Mouse (Mus musculus): ENCODE measurements around the gene Wipi2. TPM values are rescaled to one million over a fixed set of nuclear protein-coding genes. Genes with fewer than 3 reads are reported as not detected.

Wipi2 gene
- total and polyA plus RNA-seq, 2 experiments from 2014 or later = 42.3 to 69.7 TPM

DNA sequence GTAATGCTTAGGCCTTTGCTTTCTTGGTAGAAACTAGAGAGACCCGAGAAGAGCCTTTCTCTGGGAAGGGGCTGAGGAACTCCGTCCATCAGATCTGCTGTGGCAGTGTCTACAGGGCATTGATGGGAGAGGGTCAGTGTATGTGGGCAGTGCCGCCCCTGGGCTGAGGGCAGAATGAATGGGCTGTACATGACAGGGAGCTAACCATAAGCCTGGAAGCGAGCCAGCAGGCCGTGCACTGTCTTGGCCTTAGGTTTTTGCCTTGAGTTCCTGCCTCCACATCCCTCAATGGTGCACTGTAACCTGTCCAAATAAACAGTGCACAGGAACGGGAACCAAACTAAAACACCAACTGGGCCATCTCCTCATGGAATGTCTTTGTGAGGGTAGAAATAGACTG lies 30.8 kb upstream of the Wipi2 start:
- ATAC-seq (ENCODE audit: low FRiP score) (no peak), DNase-seq (ENCODE audit: low spot score) (no peak)

DNA sequence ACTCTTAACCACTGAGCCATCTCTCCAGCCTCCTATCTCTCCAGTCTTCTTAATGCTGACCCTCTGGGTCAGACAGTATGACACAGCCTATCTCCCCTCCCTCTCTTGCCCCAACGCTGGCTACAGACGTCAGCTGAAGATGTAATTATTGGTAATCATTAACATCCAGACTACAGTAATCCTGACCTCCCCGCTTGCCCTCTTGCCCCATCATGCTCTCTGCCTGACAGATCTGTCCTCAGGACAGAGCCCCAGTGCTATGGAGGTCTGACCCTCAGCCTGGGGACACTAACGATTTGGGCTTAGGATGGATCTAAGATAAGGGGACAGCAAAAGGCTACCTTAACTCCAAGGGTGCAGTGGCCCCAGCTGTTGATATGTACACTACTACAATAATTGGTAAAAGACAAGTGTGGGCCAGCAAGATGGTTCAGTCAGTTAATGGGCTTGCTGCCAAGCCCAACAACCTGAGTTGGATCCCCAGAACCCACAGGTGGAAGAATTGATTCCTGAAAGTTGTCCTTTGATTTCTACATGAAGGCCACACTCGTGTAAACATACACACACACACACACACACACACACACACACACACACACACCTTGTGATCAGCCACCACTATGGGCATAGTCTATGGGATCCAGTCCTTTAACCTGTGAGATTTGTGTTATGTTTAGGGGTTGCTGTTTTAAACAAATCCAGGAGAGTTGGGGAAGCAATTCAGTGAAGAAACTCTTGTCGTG lies 29.7 kb upstream of the Wipi2 start:
- ATAC-seq (ENCODE audit: low FRiP score) = no peak
- no peak overlapping the region for H3K9ac ChIP-seq (replicated peaks; ENCODE audit: low read length, poor library complexity, severe bottlenecking)
- H3K36me3 ChIP-seq (ENCODE audit: insufficient read depth, low read length) = no peaks in the 10 kb centered on the region
- no peak overlapping the region for H3K4me2 ChIP-seq (ENCODE audit: low read depth, low read length, poor library complexity, severe bottlenecking)
- TF ChIP-seq CTCF (IDR thresholded peaks at IDR 0.05) = no peak
- 86% methylated on average over 6 of the region's 6 CpGs for WGBS
- no peaks in the 10 kb centered on the region for H3K9me3 ChIP-seq (ENCODE audit: low read length)
- H3K4me3 ChIP-seq (ENCODE audit: low read depth, low read length) = no peak overlapping the region
- no peaks in the 10 kb centered on the region for H3K4me1 ChIP-seq (ENCODE audit: insufficient read depth, low read length)
- no peak overlapping the region for H3K27ac ChIP-seq (ENCODE audit: low read depth, low read length)
- no peaks in the 10 kb centered on the region for H3K27me3 ChIP-seq (ENCODE audit: insufficient read depth, low read length)
- no peak for DNase-seq (ENCODE audit: low spot score)

More for the DNA sequence above, 30.8 kb upstream of the Wipi2 start:
- H3K9me3 ChIP-seq (ENCODE audit: low read length) = no peaks in the 10 kb centered on the region
- TF ChIP-seq CTCF (IDR thresholded peaks at IDR 0.05) = no peak
- no peaks in the 10 kb centered on the region for H3K36me3 ChIP-seq (ENCODE audit: insufficient read depth, low read length)
- H3K9ac ChIP-seq (replicated peaks; ENCODE audit: low read length, poor library complexity, severe bottlenecking) = no peak overlapping the region
- no peaks in the 10 kb centered on the region for H3K27me3 ChIP-seq (ENCODE audit: insufficient read depth, low read length)
- H3K4me3 ChIP-seq (ENCODE audit: low read depth, low read length) = no peak overlapping the region
- H3K4me2 ChIP-seq (ENCODE audit: low read depth, low read length, poor library complexity, severe bottlenecking) = no peak overlapping the region
- H3K4me1 ChIP-seq (ENCODE audit: insufficient read depth, low read length) = no peaks in the 10 kb centered on the region
- WGBS = 82% methylated on average over 6 of the region's 6 CpGs
- no peak overlapping the region for H3K27ac ChIP-seq (ENCODE audit: low read depth, low read length)

DNA sequence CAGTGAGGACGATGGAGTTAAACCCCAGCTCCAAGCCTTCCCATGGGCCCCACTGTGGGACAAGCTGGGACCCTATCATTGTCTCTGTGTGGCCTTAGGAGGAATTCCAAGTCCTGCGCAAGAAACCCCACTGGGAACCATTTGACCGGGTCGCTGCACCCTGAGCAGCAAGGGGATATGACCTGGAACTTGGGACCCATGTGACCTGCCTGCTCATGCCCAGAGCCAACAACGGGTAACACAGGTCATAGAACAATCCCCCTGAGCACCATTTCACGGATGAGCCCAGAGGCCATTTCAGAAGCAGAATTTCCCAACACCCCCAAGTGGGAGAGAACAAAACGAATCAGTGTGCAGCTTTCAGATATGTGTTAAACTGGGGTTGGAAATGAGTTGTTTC lies 23.1 kb upstream of the Wipi2 start:
- Histone ChIP-seq H3K4me1 (ENCODE audit: insufficient read depth, low read length) (no peaks in the 10 kb centered on the region), H3K27ac (ENCODE audit: low read depth, low read length) (no peak overlapping the region), H3K4me2 (ENCODE audit: low read depth, low read length, poor library complexity, severe bottlenecking) (0 out of 2 replicates have a peak overlapping the region, but pooled peaks have one; percentile 6), H3K9ac (replicated peaks; ENCODE audit: low read length, poor library complexity, severe bottlenecking) (no peak overlapping the region), H3K36me3 (ENCODE audit: insufficient read depth, low read length) (no peaks in the 10 kb centered on the region), H3K27me3 (ENCODE audit: insufficient read depth, low read length) (no peaks in the 10 kb centered on the region), H3K4me3 (ENCODE audit: low read depth, low read length) (no peak overlapping the region), H3K9me3 (ENCODE audit: low read length) (no peaks in the 10 kb centered on the region)
- TF ChIP-seq CTCF (IDR thresholded peaks at IDR 0.05) = no peak
- DNase-seq (ENCODE audit: low spot score) (no peak), ATAC-seq (ENCODE audit: low FRiP score) (no peak)
- WGBS = 78% methylated on average over 7 of the region's 7 CpGs

DNA sequence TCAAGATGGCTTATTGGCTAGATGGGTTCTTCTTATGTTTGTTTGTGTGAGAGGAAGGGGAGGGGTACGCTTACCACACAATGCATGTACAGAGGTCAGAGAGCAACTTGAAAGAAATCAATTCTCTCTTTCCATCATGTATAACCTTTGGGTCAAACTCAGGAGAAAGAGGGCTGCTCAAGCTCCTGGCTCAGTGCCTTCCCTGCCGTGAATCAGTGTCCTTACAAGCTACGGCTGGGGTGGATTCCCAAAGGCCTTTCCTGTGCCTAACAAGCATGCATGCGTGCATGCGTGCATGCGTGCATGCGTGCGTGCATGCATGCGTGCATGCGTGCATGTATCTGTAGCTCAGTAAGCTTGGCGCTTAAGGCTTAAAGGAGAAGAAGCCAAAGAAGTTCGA lies 22.2 kb upstream of the Wipi2 start:
- DNase-seq (ENCODE audit: low spot score) (no peak), ATAC-seq (ENCODE audit: low FRiP score) (no peak)
- no peaks in the 10 kb centered on the region for H3K9me3 ChIP-seq (ENCODE audit: low read length)
- WGBS = 92% methylated on average over 12 of the region's 12 CpGs
- no peak for TF ChIP-seq CTCF (IDR thresholded peaks at IDR 0.05)
- H3K9ac ChIP-seq (replicated peaks; ENCODE audit: low read length, poor library complexity, severe bottlenecking) = no peak overlapping the region
- no peak overlapping the region for H3K4me3 ChIP-seq (ENCODE audit: low read depth, low read length)
- H3K4me1 ChIP-seq (ENCODE audit: insufficient read depth, low read length) = no peaks in the 10 kb centered on the region
- no peaks in the 10 kb centered on the region for H3K36me3 ChIP-seq (ENCODE audit: insufficient read depth, low read length)
- no peaks in the 10 kb centered on the region for H3K27me3 ChIP-seq (ENCODE audit: insufficient read depth, low read length)
- H3K27ac ChIP-seq (ENCODE audit: low read depth, low read length) = no peak overlapping the region
- H3K4me2 ChIP-seq (ENCODE audit: low read depth, low read length, poor library complexity, severe bottlenecking) = peak overlapping the region; percentile 12; the same call in 1 of the 2 replicates

DNA sequence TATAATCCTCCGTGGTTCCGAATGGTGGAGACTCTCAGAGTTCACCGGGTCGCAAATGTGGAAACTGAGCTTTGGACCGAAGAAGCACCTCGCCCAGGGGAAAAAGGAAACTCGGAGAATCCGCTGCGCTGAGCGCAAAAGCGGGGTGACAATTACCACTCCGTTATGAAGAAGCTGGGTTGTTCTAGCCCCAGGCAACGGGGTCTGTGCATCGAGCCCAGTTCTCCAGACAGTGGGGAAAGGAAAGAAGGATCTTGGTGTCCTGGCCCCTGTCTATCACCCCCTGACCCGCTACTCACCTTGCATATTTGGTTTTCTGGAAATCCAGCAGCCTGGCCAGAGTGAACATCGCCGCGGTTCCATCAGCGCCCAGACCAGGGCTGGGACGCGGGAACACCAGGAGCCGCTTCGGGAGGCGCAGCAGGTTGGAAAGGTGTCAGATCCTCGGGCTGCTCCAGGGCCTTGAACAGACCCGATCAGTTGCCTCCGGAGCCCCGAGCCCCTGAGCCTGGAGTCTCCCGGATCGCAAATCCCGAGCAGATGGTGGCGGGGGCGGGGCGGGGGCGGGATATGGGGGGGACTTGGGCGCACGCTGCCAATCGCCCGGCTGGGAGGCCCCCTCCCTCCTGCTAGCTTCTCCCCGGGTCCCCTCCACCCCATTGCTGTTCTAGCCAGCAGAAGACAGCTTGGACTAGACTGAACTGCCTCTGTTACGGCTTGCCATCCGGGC lies 19.1 kb upstream of the Wipi2 start, which contains the start of gene Mmd2:
Gene Mmd2, minus strand, starts transcription at position 542 of the 730 bp plus-strand sequence.
- H3K9me3 ChIP-seq (ENCODE audit: low read length) = no peaks in the 10 kb centered on the region
- ATAC-seq (ENCODE audit: low FRiP score) = peak; percentile 88
- no peaks in the 10 kb centered on the region for H3K27me3 ChIP-seq (ENCODE audit: insufficient read depth, low read length)
- H3K4me1 ChIP-seq (ENCODE audit: insufficient read depth, low read length) = peaks cover 3% of the 10 kb centered on the region; the same call in 1 of the 2 replicates
- peak within 1 kb of the TSS; percentile 62 for H3K4me3 ChIP-seq (ENCODE audit: low read depth, low read length)
- no peak for TF ChIP-seq CTCF (IDR thresholded peaks at IDR 0.05)
- H3K27ac ChIP-seq (ENCODE audit: low read depth, low read length) = peak within 1 kb of the TSS; percentile 69
- no peaks in the 10 kb centered on the region for H3K36me3 ChIP-seq (ENCODE audit: insufficient read depth, low read length)
- peak within 1 kb of the TSS; percentile 82 for H3K4me2 ChIP-seq (ENCODE audit: low read depth, low read length, poor library complexity, severe bottlenecking)
- 2% methylated on average over 38 of the region's 42 CpGs for WGBS
- H3K9ac ChIP-seq (replicated peaks; ENCODE audit: low read length, poor library complexity, severe bottlenecking) = peak within 1 kb of the TSS; percentile 57
- peak; percentile 64 for DNase-seq (ENCODE audit: low spot score)

DNA sequence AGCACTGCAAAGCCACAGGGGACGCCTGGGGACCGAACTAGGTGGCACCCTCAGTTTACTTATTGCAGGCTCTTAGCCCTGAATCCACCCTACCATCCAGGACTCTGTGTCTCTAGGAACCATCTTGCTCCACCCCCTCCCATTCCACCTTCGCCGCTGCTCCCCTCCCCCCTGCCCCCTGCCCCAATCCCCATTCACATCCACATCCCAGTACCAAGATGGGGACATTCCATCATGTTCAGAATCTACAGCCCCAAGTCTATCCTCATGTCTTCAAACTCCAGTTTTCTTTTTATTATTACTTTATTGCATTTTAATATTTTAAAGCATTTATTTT lies 18.5 kb upstream of the Wipi2 start:
- Histone ChIP-seq H3K9ac (replicated peaks; ENCODE audit: low read length, poor library complexity, severe bottlenecking) (peak overlapping the region; percentile 57), H3K9me3 (ENCODE audit: low read length) (no peaks in the 10 kb centered on the region), H3K36me3 (ENCODE audit: insufficient read depth, low read length) (no peaks in the 10 kb centered on the region), H3K27me3 (ENCODE audit: insufficient read depth, low read length) (no peaks in the 10 kb centered on the region), H3K27ac (ENCODE audit: low read depth, low read length) (peak overlapping the region; percentile 69), H3K4me2 (ENCODE audit: low read depth, low read length, poor library complexity, severe bottlenecking) (peak overlapping the region; percentile 82), H3K4me3 (ENCODE audit: low read depth, low read length) (peak overlapping the region; percentile 62), H3K4me1 (ENCODE audit: insufficient read depth, low read length) (peaks cover 3% of the 10 kb centered on the region; the same call in 1 of the 2 replicates)
- 10% methylated on average over 4 of the region's 4 CpGs for WGBS
- ATAC-seq (ENCODE audit: low FRiP score) = peak; percentile 67; the same call in 1 of the 2 replicates
- TF ChIP-seq CTCF (IDR thresholded peaks at IDR 0.05) = no peak
- DNase-seq (ENCODE audit: low spot score) = no peak
